Mouse (Mus musculus) testis, adult 2 months (tissue): ENCODE measurements around the gene Cox15.

ENCODE experiments used
- CTCF ChIP-seq: fragments of 200-500 bp; IDR thresholded peaks from 2 replicates; pipeline ENCODE4 v1.5.1; 2012; ENCODE audit warnings: low read depth, mild to moderate bottlenecking, inconsistent platforms, low read length, moderate library complexity; ENCODE audit not compliant: control insufficient read depth, insufficient read depth, insufficient replicate concordance
- POLR2A ChIP-seq: fragments of 200-500 bp; IDR thresholded peaks from 2 replicates; pipeline ENCODE4 v1.6.1; 2012; ENCODE audit warnings: low read depth, mild to moderate bottlenecking, inconsistent platforms, low read length, moderate library complexity; ENCODE audit not compliant: control insufficient read depth

GRCm38 (mm10) chr19:43771499-43771969 lies 18.7 kb upstream of the Cox15 start:
- TF ChIP-seq POLR2A: no peak
- TF ChIP-seq CTCF: no peak
